Mouse (Mus musculus): ENCODE measurements around the gene Iqgap2.
A peak's percentile ranks its signal among the peaks of the same experiment; 100 is the strongest.

The Iqgap2 gene

GRCm38 (mm10) chr13:95884455-95884854 lies 7.3 kb downstream of the Iqgap2 start:
- no peak for DNase-seq (ENCODE audit: low spot score in 2 of 2)

GRCm38 (mm10) chr13:95882001-95882400 lies 9.7 kb downstream of the Iqgap2 start:
- DNase-seq (ENCODE audit: low spot score in 2 of 2): no peak

GRCm38 (mm10) chr13:95881427-95881826 lies 10.3 kb downstream of the Iqgap2 start:
- no peak for DNase-seq (ENCODE audit: low spot score in 2 of 2)

GRCm38 (mm10) chr13:95880633-95881032 lies 11.1 kb downstream of the Iqgap2 start:
- no peak for DNase-seq (ENCODE audit: low spot score in 2 of 2)

GRCm38 (mm10) chr13:95871993-95872392 lies 19.7 kb downstream of the Iqgap2 start:
- no peak for DNase-seq (ENCODE audit: low spot score in 2 of 2)

GRCm38 (mm10) chr13:95870626-95871025 lies 21.1 kb downstream of the Iqgap2 start:
- no peak for DNase-seq (ENCODE audit: low spot score in 2 of 2)

- no peak for DNase-seq (ENCODE audit: low spot score in 2 of 2)
Observed at GRCm38 (mm10) chr13:95868896-95869540, 22.7 kb downstream of the Iqgap2 start.

- no peak for DNase-seq (ENCODE audit: low spot score in 2 of 2)
Observed at GRCm38 (mm10) chr13:95862201-95862600, 29.5 kb downstream of the Iqgap2 start.

- no peak for DNase-seq (ENCODE audit: low spot score in 2 of 2)
Observed at GRCm38 (mm10) chr13:95859271-95859670, 32.5 kb downstream of the Iqgap2 start.

GRCm38 (mm10) chr13:95858866-95859265 lies 32.9 kb downstream of the Iqgap2 start:
- DNase-seq (ENCODE audit: low spot score in 2 of 2): no peak

GRCm38 (mm10) chr13:95855537-95855936 lies 36.2 kb downstream of the Iqgap2 start:
- DNase-seq (ENCODE audit: low spot score in 2 of 2): no peak

- no peak for DNase-seq (ENCODE audit: low spot score in 2 of 2)
Observed at GRCm38 (mm10) chr13:95851611-95852010, 40.1 kb downstream of the Iqgap2 start.

GRCm38 (mm10) chr13:95850451-95850850 lies 41.3 kb downstream of the Iqgap2 start:
- no peak for DNase-seq (ENCODE audit: low spot score in 2 of 2)

- peak; percentile 15 to 65 for DNase-seq (ENCODE audit: low spot score in 2 of 2)
Observed at GRCm38 (mm10) chr13:95849501-95850007, 42.2 kb downstream of the Iqgap2 start.

GRCm38 (mm10) chr13:95846364-95846763 lies 45.4 kb downstream of the Iqgap2 start:
- no peak for DNase-seq (ENCODE audit: low spot score in 2 of 2)

- DNase-seq (ENCODE audit: low spot score in 2 of 2): no peak
Observed at GRCm38 (mm10) chr13:95844950-95845349, 46.8 kb downstream of the Iqgap2 start.

- no peak for DNase-seq (ENCODE audit: low spot score in 2 of 2)
Observed at GRCm38 (mm10) chr13:95843411-95844026, 48.2 kb downstream of the Iqgap2 start.

GRCm38 (mm10) chr13:95842803-95843202 lies 48.9 kb downstream of the Iqgap2 start:
- no peak for DNase-seq (ENCODE audit: low spot score in 2 of 2)

GRCm38 (mm10) chr13:95841946-95842345 lies 49.8 kb downstream of the Iqgap2 start:
- DNase-seq (ENCODE audit: low spot score in 2 of 2): no peak

- no peak for DNase-seq (ENCODE audit: low spot score in 2 of 2)
Observed at GRCm38 (mm10) chr13:95836944-95837343, 54.8 kb downstream of the Iqgap2 start.

GRCm38 (mm10) chr13:95833473-95833872 lies 58.2 kb downstream of the Iqgap2 start:
- DNase-seq (ENCODE audit: low spot score in 2 of 2): no peak

- no peak for DNase-seq (ENCODE audit: low spot score in 2 of 2)
Observed at GRCm38 (mm10) chr13:95832712-95833111, 59.0 kb downstream of the Iqgap2 start.

- DNase-seq (ENCODE audit: low spot score in 2 of 2): no peak
Observed at GRCm38 (mm10) chr13:95831760-95832159, 60.0 kb downstream of the Iqgap2 start.
